ENCODE assay signal across 10 mouse cellular contexts in genomic region chr10:17772364-17772763, GRCm38 (mm10). TPM values are rescaled to one million over a fixed set of nuclear protein-coding genes. Genes with fewer than 3 reads are reported as not detected.
A peak's percentile ranks its signal among the peaks of the same experiment; 100 is the strongest.
DNase-seq lines count a peak whose midpoint lies in the region; ATAC-seq and TF ChIP-seq lines count a peak whose summit lies in the region.
"Had no signal": no experiment of that assay in that cellular context is flagged by ENCODE, and none has a peak within 500 bp of the region (broad histone marks: within the 10 kb centered on the region; RNA-seq: fewer than 3 reads in every experiment).

No protein-coding gene starts in this region.

- H3K27me3 ChIP-seq in embryonic facial prominence, embryonic 14.5 days (replicated peaks; ENCODE audit: control insufficient read depth, insufficient read depth, low read length) = no peaks in the 10 kb centered on the region
- no peaks in the 10 kb centered on the region for H3K27me3 ChIP-seq in embryonic facial prominence, embryonic 10.5 days (replicated peaks; ENCODE audit: low read depth, poor library complexity, severe bottlenecking)
- H3K27me3 ChIP-seq in liver, embryonic 16.5 days (ENCODE audit: control insufficient read depth, insufficient read depth, low read depth, low read length) = no peaks in the 10 kb centered on the region
- no peaks in the 10 kb centered on the region for H3K27me3 ChIP-seq in spleen, adult 2 months (ENCODE audit: control insufficient read depth, insufficient read depth, low read length)
- H3K27me3 ChIP-seq in forebrain, embryonic 10.5 days (ENCODE audit: poor library complexity, severe bottlenecking) = no peaks in the 10 kb centered on the region
- no peaks in the 10 kb centered on the region for H3K27me3 ChIP-seq in midbrain, embryonic 11.5 days (ENCODE audit: control insufficient read depth, insufficient read depth, low read length)
- no peaks in the 10 kb centered on the region for H3K27me3 ChIP-seq in hindbrain, embryonic 13.5 days

- H3K4me1 ChIP-seq in embryonic facial prominence, embryonic 14.5 days (ENCODE audit: control insufficient read depth, insufficient read depth, low read length) = peaks cover 3% of the 10 kb centered on the region; the same call in 1 of the 2 replicates
- H3K4me1 ChIP-seq in embryonic facial prominence, embryonic 10.5 days = peaks cover 6% of the 10 kb centered on the region
- H3K4me1 ChIP-seq in liver, embryonic 16.5 days (ENCODE audit: control insufficient read depth, low read depth, low read length) = no peaks in the 10 kb centered on the region
- peaks cover 6% of the 10 kb centered on the region; the same call in 1 of the 2 replicates for H3K4me1 ChIP-seq in spleen, adult 2 months (ENCODE audit: control insufficient read depth, insufficient read depth, insufficient read length)
- no peaks in the 10 kb centered on the region for H3K4me1 ChIP-seq in forebrain, embryonic 10.5 days
- H3K4me1 ChIP-seq in midbrain, embryonic 11.5 days (ENCODE audit: control insufficient read depth, insufficient read depth, low read length) = no peaks in the 10 kb centered on the region
- no peaks in the 10 kb centered on the region for H3K4me1 ChIP-seq in hindbrain, embryonic 13.5 days (replicated peaks)

- no peak overlapping the region for H3K9ac ChIP-seq in embryonic facial prominence, embryonic 14.5 days (ENCODE audit: low read depth, low read length)
- H3K9ac ChIP-seq in liver, embryonic 16.5 days (ENCODE audit: low read depth, low read length) = no peak overlapping the region
- H3K9ac ChIP-seq in midbrain, embryonic 11.5 days (ENCODE audit: low read length) = no peak overlapping the region
- no peak overlapping the region for H3K9ac ChIP-seq in hindbrain, embryonic 13.5 days

- no peaks in the 10 kb centered on the region for H3K36me3 ChIP-seq in embryonic facial prominence, embryonic 14.5 days (ENCODE audit: control insufficient read depth, insufficient read depth, low read length)
- no peaks in the 10 kb centered on the region for H3K36me3 ChIP-seq in embryonic facial prominence, embryonic 10.5 days (replicated peaks)
- H3K36me3 ChIP-seq in liver, embryonic 16.5 days (ENCODE audit: control insufficient read depth, insufficient read depth) = no peaks in the 10 kb centered on the region
- no peaks in the 10 kb centered on the region for H3K36me3 ChIP-seq in spleen, adult 2 months (ENCODE audit: control insufficient read depth, insufficient read depth, low read length)
- no peaks in the 10 kb centered on the region for H3K36me3 ChIP-seq in forebrain, embryonic 10.5 days (replicated peaks)
- no peaks in the 10 kb centered on the region for H3K36me3 ChIP-seq in midbrain, embryonic 11.5 days (ENCODE audit: control insufficient read depth, insufficient read depth, low read length)
- H3K36me3 ChIP-seq in hindbrain, embryonic 13.5 days = no peaks in the 10 kb centered on the region

- H3K27ac ChIP-seq in embryonic facial prominence, embryonic 14.5 days (replicated peaks; ENCODE audit: low read depth, low read length) = no peak overlapping the region
- H3K27ac ChIP-seq in embryonic facial prominence, embryonic 10.5 days (replicated peaks) = no peak overlapping the region
- H3K27ac ChIP-seq in liver, embryonic 16.5 days (ENCODE audit: low read length) = no peak overlapping the region; the same call in 1 of the 2 replicates
- peak overlapping the region; percentile 85 for H3K27ac ChIP-seq in spleen, adult 2 months (ENCODE audit: insufficient read depth, low read length)
- no peak overlapping the region for H3K27ac ChIP-seq in forebrain, embryonic 10.5 days
- no peak overlapping the region for H3K27ac ChIP-seq in midbrain, embryonic 11.5 days (ENCODE audit: low read depth, low read length)
- H3K27ac ChIP-seq in hindbrain, embryonic 13.5 days = no peak overlapping the region
- H3K27ac ChIP-seq: kidney, postnatal 0 days had no signal

- no peak overlapping the region for H3K4me3 ChIP-seq in embryonic facial prominence, embryonic 14.5 days (ENCODE audit: low read depth, low read length)
- H3K4me3 ChIP-seq in embryonic facial prominence, embryonic 10.5 days = no peak overlapping the region
- no peak overlapping the region for H3K4me3 ChIP-seq in liver, embryonic 16.5 days (ENCODE audit: low read depth, low read length)
- H3K4me3 ChIP-seq in spleen, adult 2 months (ENCODE audit: extremely low read depth, insufficient read depth, insufficient read length) = peak overlapping the region; percentile 63
- no peak overlapping the region for H3K4me3 ChIP-seq in forebrain, embryonic 10.5 days
- no peak overlapping the region for H3K4me3 ChIP-seq in midbrain, embryonic 11.5 days (ENCODE audit: low read depth, low read length)
- H3K4me3 ChIP-seq in hindbrain, embryonic 13.5 days = no peak overlapping the region

- no peak for ATAC-seq in embryonic facial prominence, embryonic 14.5 days (ENCODE audit: low read depth)
- ATAC-seq in liver, embryonic 16.5 days (ENCODE audit: low read depth) = peak; percentile 47; the same call in 1 of the 2 replicates
- ATAC-seq in midbrain, embryonic 11.5 days (ENCODE audit: low FRiP score) = no peak
- ATAC-seq in hindbrain, embryonic 13.5 days (ENCODE audit: low FRiP score) = no peak
- ATAC-seq: forebrain, embryonic 16.5 days had no signal

- no peaks in the 10 kb centered on the region for H3K9me3 ChIP-seq in embryonic facial prominence, embryonic 14.5 days (ENCODE audit: control insufficient read depth, low read length)
- H3K9me3 ChIP-seq in embryonic facial prominence, embryonic 10.5 days = no peaks in the 10 kb centered on the region
- no peaks in the 10 kb centered on the region for H3K9me3 ChIP-seq in liver, embryonic 16.5 days (replicated peaks; ENCODE audit: control insufficient read depth, low read length)
- no peaks in the 10 kb centered on the region for H3K9me3 ChIP-seq in forebrain, embryonic 10.5 days
- no peaks in the 10 kb centered on the region; the same call in 1 of the 2 replicates for H3K9me3 ChIP-seq in midbrain, embryonic 11.5 days (ENCODE audit: control insufficient read depth, low read length)
- H3K9me3 ChIP-seq in hindbrain, embryonic 13.5 days = no peaks in the 10 kb centered on the region

- no peak overlapping the region for H3K4me2 ChIP-seq in embryonic facial prominence, embryonic 14.5 days (ENCODE audit: low read depth, low read length)
- peak overlapping the region; percentile 39 for H3K4me2 ChIP-seq in liver, embryonic 16.5 days (ENCODE audit: low read depth, low read length)
- no peak overlapping the region for H3K4me2 ChIP-seq in midbrain, embryonic 11.5 days
- H3K4me2 ChIP-seq in hindbrain, embryonic 13.5 days = no peak overlapping the region

- TF ChIP-seq CTCF in spleen, adult 2 months (IDR thresholded peaks at IDR 0.05; ENCODE audit: extremely low read depth, insufficient read depth, insufficient read length, insufficient replicate concordance) = no peak

- TF ChIP-seq POLR2A in spleen, adult 2 months (IDR thresholded peaks at IDR 0.05; ENCODE audit: low read depth, low read length) = no peak

- DNase-seq in embryonic facial prominence, embryonic 14.5 days (ENCODE audit: low spot score) = peak; percentile 41
- DNase-seq in embryonic facial prominence, embryonic 10.5 days (ENCODE audit: low spot score) = no peak
- peak; percentile 17 for DNase-seq in ZHBTc4 (ENCODE audit: low read depth, low spot score)
- peak; percentile 38 to 61 for DNase-seq in spleen, adult 2 months (ENCODE audit: low read depth in 1 of 2, low spot score in 2 of 2)
- no peak for DNase-seq in forebrain, embryonic 10.5 days (ENCODE audit: extremely low spot score, low spot score)
- DNase-seq in midbrain, embryonic 11.5 days (ENCODE audit: low spot score, missing footprints) = no peak

- 81% methylated on average over 10 of the region's 10 CpGs for WGBS in embryonic facial prominence, embryonic 14.5 days
- WGBS in embryonic facial prominence, embryonic 10.5 days = 85% methylated on average over 10 of the region's 10 CpGs
- 23% methylated on average over 10 of the region's 10 CpGs for WGBS in liver, embryonic 16.5 days (ENCODE audit: insufficient replicate concordance)
- WGBS in spleen, adult 2 months = 5% methylated on average over 10 of the region's 10 CpGs
- 92% methylated on average over 10 of the region's 10 CpGs for WGBS in forebrain, embryonic 10.5 days
- WGBS in midbrain, embryonic 11.5 days = 88% methylated on average over 10 of the region's 10 CpGs
- WGBS in hindbrain, embryonic 13.5 days = 88% methylated on average over 10 of the region's 10 CpGs

RNA-seq across cellular contexts. Expression of gene Txlnb, which starts 23.7 kb away (rescaled TPM):
- 6.7 and 8.2 TPM in 2 replicates for polyA plus RNA-seq in embryonic facial prominence, embryonic 14.5 days (2014; fragmentation: Nextera tagmentation; extraction: Ambion mirVana)
- polyA plus RNA-seq in embryonic facial prominence, embryonic 10.5 days (2016; fragmentation: Nextera tagmentation; extraction: Ambion mirVana) = 0.98 and 1.6 TPM in 2 replicates
- 0.29 and 0.35 TPM in 2 replicates for polyA plus RNA-seq in liver, embryonic 16.5 days (2015; fragmentation: Nextera tagmentation; extraction: Ambion mirVana)
- 0.08 and 0.11 TPM in 2 replicates for polyA plus RNA-seq in spleen, adult 2 months (2012; rRNA removed)
- 1.1 and 1.3 TPM in 2 replicates for polyA plus RNA-seq in forebrain, embryonic 10.5 days (2016; fragmentation: Nextera tagmentation; extraction: Ambion mirVana)
- polyA plus RNA-seq in midbrain, embryonic 11.5 days (2014; fragmentation: Nextera tagmentation; extraction: Ambion mirVana) = 5.8 TPM in 2 replicates
- polyA plus RNA-seq in hindbrain, embryonic 13.5 days (2015; fragmentation: Nextera tagmentation; extraction: Ambion mirVana) = 2.6 and 3.0 TPM in 2 replicates

RNA-seq across cellular contexts. Expression of gene Cited2, which starts 49.3 kb away (rescaled TPM):
- polyA plus RNA-seq in embryonic facial prominence, embryonic 14.5 days (2014; fragmentation: Nextera tagmentation; extraction: Ambion mirVana) = 37.5 and 40.6 TPM in 2 replicates
- polyA plus RNA-seq in embryonic facial prominence, embryonic 10.5 days (2016; fragmentation: Nextera tagmentation; extraction: Ambion mirVana) = 43.6 and 53.3 TPM in 2 replicates
- 14.5 and 19.4 TPM in 2 replicates for polyA plus RNA-seq in liver, embryonic 16.5 days (2015; fragmentation: Nextera tagmentation; extraction: Ambion mirVana)
- 34.8 and 52.5 TPM in 2 replicates for polyA plus RNA-seq in spleen, adult 2 months (2012; rRNA removed)
- polyA plus RNA-seq in forebrain, embryonic 10.5 days (2016; fragmentation: Nextera tagmentation; extraction: Ambion mirVana) = 32.5 and 32.8 TPM in 2 replicates
- polyA plus RNA-seq in midbrain, embryonic 11.5 days (2014; fragmentation: Nextera tagmentation; extraction: Ambion mirVana) = 90.4 and 95.8 TPM in 2 replicates
- polyA plus RNA-seq in hindbrain, embryonic 13.5 days (2015; fragmentation: Nextera tagmentation; extraction: Ambion mirVana) = 86.3 and 101 TPM in 2 replicates

Comparison
In these comparisons a context has a peak if more than half of its experiments do, and no peak if none do; other contexts are left out.
1. DNase-seq: peak in embryonic facial prominence, embryonic 14.5 days (single experiment), ZHBTc4 (single experiment) and spleen, adult 2 months (2 of 2); none in embryonic facial prominence, embryonic 10.5 days (single experiment), forebrain, embryonic 10.5 days (single experiment) and midbrain, embryonic 11.5 days (single experiment).